Mouse (Mus musculus) thymus, postnatal 25 days (tissue): ENCODE data around the gene Fkbp8.

Experiments
- DNase-seq: peaks from one replicate; pipeline ENCODE4 v3.0.0; 2022

Gene Fkbp8

DNA sequence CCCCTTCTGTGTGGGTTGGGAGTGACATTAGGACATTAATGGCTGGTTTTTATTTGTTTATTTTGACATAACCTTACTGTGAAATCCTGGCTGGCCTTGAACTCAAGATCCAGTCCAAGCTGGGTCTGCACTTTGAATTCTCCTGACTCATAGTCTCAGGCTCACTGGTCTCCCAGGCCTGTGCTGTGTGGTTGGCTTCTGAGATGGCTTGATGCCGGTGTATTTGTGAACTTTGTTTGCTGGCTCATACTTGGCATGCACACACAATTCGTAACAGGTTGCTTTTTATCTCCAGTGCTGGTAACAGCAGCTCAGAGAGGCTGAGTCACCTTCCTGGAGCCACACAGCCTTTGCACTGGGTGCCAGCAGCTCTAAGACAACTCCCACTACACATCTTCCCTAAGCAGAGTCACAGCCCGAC is 2.2 kb downstream of the Fkbp8 start:
- DNase-seq: no peak

DNA sequence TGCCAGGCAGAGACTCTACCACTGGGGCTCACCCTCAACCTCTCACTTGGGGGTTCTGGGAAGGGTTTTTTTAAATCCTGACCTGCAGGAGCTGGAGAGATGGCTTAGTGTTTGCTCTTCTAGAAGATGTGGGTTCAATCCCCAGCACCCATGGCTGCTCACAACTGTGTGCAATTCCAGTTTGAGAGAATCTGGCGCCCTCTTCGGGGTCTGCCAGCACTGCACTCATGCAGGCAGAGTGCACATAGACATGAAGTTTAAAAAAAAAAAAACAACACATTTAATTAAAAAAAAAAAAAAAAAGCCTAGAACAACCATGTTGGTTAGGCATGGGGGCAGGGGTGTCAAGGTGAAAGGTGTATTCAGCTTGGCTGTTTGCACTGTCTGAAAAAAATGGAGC is 2.8 kb downstream of the Fkbp8 start:
- peak; percentile 25 for DNase-seq

DNA sequence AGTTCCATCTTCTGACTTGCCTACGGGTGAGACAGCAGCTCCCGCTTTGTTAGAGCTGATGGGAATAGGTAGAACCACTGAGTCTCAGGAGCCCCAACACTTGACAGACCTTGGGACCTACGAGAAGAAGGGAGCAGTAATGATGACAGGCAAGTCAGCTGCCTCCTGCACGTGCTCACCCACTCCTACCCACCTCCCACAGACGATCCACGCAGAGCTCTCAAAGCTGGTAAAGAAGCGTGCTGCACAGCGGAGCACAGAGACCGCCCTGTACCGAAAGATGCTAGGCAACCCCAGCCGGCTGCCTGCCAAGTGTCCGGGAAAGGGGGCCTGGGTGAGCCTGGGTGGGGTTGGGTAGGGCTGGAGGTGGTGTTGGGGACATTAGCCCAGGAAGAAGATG is 6.8 kb downstream of the Fkbp8 start:
- DNase-seq: no peak

DNA sequence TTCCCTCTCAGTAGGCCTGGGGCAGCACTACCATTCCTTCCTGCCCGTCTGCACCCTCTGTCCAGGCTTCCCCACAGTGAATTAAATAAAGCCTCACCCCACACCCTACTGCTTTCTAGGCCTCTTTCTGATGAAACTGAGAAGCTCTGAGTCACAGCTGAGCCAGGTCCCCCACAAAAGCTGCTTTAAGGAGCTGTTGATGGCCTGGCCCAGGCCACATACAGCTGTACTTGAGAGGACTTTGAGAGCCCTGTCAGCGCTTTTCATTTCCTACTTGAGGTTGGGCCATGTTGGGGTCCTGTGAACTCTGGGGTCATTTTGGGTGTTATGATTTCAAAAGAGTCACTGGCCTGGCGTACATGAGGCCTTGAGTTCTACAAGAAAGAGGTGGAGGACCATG is 7.7 kb downstream of the Fkbp8 start:
- DNase-seq: no peak

DNA sequence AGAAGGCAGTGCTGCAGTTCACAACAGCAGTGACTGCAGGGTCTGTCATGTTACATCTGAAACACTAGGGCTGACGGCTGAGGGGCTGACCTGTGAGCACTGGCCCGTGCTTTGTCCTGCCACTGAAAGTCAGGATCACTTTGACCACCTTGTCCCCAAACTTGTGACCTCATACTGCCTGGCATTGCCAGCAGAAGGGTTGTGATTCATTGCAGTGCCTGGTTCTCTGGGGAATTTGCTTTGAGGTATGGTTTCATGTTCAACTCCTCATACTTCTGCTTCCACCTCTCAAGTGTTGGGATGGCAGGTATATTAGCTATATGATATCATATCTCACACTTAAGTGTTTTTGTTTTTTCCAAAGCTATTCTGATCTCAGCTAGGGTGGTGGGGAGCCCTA is 8.2 kb downstream of the Fkbp8 start:
- no peak for DNase-seq

DNA sequence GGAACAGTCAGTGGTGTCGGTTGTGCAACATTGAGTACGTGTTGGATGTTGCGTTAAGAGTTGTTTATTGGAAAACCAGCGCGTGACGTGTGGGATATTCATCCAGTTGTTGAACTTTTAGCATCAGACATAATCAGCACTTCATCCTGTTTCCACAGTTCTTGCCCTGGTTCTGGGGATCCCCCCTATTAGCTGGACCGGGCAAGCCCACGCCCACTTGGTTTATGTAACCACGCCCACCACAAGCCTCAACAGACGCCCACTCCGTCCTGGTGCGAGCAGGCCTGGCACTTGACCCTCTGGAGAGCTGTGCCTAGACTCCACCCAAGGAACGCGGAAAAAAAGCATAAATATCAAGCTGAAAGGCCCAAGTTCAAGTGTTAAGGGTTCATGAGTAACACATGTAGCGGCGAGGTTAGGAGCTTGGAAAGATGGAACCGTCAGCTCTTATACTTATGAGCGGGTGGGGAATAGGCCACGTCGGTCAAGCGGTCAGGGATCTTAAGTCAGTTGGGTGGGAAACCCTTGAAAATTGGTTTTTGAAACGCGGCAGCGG is 10.6 kb downstream of the Fkbp8 start:
- peak; percentile 20 for DNase-seq

DNA sequence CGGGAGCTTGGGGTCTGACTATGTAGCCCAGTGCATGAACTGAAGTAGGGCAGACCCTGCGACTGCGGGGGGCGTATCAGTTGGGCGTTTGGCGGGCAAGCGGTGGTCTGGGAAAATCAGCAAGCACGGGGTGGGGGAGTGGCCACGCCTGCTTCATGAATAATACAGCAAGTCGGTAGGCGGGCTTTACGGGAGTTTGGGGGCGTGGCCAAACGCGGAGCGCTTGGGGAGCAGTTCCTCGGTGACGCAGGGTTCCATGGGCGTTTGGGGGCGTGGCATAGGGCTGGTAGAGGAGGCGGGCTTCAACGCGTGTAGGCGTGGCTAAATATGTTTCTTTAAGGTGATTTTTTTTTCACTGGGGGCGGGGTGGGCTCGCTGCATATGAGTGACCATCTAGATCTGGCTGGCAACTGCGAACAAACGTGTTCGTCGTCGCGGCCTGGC is 11.1 kb downstream of the Fkbp8 start:
- DNase-seq: peak; percentile 99

DNA sequence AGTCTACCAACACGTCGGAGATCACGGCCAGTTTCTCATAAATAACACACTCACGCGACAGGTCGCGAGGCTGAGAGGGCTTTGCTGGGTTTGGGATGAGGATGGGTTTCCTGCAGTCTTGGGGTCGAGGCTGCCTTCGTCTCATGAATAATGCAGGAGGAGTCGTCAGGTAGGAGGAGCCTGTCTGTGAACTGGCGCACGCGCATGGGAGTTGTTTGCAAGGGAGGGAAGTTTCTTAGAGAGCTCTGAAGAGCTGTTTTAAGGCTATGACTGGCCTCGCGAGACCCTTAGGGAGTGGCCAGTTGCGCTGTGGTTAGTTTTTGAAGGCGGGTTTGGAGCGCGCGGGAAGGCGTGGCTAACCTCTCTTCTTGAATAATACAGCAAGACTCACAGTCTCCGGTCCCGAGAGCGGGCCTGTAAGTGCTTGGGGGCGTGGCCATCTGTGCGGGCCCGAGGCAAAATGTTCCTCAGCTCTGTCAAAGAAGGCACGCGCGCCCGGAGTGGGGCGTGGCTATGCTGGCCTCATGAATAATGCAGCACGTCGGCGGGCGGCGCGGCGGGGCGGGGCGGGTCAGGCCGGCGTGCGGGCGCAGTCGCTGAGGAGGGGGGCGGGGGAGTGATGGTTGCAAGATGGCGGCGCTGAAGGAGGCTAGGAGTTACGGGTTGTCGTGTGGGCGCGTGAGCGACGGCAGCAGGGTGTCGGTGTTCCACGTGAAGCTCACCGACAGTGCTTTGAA is 11.7 kb downstream of the Fkbp8 start, which contains the start of gene Ell:
Gene Ell (plus strand): TSS at position 381 of the 737 bp plus-strand sequence.
- peak; percentile 100 for DNase-seq

DNA sequence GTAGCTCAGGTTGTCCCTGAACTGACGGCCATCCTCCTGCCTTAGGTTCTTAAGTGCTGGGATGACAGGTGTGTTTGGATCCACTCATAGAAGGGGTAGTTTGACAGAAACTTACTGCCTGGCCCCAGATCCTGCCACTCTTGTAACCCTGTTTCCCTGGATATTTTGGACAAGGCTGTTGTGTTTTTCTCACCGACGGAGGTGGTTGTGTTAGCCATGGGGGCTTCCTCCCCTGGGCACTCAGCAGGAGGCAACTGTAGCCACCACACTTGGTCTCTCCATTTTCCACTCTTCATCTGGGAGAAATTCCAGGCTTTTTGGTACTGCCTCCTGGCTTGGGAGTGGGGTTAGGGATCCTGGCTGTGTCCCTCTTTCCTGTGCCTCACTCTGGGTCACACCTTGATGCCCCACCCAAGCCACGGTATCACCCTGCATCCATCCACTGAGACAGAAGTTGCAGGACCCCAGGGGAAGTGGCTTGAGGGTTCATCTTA is 12.5 kb downstream of the Fkbp8 start:
- peak; percentile 17 for DNase-seq

DNA sequence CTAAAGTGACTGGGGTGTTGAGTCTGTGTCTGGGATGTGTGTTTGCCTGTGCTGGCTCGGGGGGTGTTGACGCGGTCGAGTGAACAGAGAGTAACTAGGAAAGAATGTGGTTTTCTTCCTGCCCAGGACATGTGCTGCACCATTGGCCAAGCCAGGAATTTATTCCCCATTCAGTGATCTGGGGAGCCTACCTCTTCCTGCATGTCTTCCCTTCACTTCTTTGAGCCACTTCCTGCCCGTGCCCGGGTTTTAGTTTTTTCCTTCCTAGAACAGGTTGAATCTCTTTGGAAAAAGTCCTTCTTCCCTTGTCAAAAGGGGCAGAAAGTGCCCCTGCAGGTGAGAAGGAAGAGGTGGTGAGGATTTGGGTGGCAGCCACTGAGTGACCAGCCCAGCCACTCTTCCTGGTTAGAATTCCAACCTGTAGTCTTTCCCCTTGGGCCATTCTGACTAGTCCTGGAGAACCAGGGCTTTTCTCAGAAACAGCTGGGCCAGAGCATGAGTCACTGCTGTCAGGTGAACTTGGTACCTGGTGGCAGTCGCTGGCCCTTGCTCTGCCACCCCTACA is 13.1 kb downstream of the Fkbp8 start:
- no peak for DNase-seq

DNA sequence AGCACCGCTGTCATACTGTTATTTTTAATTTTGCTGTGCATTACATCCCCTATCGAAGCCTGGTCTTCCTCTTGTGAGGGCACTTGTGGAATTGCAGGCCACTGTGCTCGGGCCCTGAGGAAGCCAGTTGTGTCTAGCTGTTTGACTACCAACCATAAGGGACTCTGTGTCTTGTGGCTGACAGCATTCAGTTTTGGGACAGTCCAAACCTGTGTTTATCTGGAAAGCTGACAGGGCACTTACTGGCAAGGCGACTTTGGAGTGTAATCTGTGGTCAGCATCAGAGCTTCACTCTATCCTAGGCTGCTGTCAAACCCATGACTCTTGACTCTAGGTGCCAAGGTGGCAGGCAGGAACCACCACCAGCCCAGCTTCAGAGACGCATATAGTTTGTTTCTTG is 13.6 kb downstream of the Fkbp8 start:
- DNase-seq: no peak

DNA sequence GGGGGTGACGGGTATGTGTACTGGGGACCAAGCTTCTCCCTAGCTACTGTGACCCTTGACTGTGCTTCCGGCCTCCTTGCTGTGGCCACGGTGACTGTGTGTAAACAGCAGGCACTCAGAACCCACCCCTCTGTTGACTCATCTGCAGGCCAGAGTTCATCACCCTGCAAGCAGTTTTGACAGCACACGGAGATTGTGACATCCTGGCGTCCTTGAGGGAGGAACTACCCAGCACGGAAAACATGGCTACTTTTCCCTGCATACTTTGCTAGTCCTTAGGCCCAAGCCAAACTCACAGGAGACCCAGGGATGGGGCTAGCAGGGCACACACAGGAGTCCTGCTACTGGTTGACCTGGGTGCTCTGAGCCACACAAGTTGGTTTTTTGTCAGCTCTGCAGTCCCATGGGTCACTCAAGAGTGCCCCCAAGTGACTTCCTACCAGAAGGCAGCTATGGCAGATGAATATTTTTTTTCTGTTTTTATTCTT is 16.7 kb downstream of the Fkbp8 start:
- DNase-seq: peak; percentile 46

DNA sequence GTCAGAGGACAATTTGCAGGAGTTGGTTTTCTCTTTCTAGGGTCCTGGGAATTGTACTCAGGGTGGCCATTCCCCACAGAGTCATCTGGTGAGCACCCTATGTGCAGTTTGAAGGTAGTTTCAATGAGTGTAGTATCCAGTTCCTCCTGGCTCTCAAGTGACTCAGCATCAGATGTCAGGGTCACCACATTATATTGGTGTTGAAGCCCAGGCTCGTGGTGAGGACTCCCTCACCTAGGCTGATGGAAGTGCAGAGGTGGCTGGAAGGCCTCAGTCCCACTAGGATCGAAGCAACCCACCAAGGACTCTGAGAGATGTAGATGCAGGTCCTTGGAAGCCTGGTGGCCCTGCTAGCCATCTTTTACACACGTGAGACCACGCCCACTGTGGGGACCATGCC is 18.9 kb downstream of the Fkbp8 start:
- no peak for DNase-seq

DNA sequence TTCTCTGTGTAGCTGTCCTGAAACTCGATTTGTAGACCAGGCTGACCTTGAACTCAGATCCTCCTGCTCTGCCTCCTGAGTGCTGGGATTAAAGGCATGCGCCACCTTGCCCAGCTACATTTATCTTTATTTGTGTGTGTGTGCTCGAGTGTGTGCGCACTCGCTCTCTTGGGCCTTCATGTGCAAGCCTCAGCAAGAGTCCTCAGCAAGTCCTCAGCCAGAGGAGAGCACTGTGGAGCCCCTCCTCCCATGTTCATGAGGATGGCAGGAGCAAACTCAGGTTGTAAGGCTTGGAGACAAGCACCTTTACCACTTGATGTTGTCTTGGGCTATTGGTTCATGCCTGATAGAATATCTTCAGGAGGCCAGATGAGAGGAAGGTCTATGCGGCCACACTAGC is 20.2 kb downstream of the Fkbp8 start:
- DNase-seq: no peak

DNA sequence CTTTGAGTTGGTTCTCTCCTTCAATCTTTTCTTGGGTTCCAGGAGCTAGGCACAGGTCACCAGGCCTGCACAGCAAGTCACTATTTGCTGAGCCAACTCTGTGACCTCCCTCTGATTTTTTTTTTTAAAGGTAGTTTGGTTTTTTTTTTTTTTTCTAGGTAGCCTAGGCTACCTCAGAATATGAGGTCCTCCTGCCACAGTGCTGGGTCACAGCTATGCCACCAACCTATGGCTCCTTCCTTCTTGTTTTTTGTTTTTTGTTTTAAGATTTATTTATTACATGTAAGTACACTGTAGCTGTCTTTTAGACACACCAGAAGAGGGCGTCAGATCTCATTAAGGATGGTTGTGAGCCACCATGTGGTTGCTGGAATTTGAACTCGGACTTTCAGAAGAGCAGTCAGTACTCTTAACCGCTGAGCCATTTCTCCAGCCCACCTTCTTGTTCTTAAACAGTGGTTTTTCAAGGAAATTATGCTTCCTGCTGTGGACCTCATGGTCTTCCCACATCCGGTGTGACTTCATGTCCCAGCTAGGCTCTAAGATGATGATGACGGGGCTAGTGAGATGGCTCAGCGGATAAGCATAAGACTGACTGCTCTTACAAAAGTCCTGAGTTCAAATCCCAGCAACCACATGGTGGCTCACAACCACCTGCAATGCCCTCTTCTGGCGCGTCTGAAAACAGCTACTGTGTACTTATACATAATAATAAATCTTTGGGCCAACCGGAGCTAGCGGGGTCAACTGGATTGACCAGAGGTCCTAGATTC is 22.1 kb downstream of the Fkbp8 start:
- peak; percentile 26 for DNase-seq

DNA sequence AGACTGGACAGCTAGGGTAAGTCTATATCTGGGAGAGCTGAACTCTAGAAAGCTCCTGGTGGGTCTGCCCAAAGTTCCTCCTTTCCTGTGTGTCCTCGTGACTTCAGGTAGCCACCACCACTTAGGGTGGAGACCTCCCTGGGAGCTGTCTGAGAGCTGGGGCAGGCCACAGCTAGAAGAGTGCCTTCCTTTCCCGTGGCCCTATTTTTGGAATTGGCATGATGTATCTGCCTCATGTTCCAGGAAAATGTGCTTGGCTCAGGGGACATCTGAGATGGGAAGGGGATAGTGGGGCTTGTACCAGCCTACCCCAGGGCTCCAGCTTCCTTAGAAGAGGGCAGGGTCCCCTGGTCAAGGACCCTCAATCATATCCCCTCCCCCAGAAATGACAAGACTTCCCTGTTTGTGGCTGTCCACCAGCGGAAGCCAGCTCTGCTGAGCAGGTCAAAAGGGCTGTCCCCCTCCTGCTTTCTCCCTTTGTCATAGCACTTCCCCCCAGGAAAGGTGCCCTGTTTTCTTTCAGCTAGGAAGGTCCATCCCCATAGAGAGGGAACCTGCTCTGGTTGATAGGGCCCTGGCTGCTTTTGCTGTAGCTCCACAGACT is 24.1 kb downstream of the Fkbp8 start:
- no peak for DNase-seq

DNA sequence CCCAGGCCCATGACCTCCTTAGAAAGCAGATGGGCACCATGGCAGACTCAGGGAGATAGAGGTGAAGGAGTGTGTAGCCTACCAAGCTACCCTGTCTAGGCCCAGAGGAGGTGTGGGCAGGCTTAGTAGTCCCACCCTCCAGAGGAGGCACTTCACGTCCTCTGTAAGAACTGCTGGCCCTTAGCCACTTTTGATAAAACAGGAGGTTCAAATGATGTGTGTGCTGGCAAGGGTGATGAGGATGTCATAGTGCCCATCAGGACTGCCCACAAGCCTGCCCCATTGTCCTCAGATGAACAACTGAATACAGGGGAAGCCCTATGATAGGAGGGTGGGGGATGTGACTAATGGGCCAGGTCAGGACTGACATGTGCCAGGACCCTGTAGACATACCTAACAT is 25.3 kb downstream of the Fkbp8 start:
- no peak for DNase-seq

DNA sequence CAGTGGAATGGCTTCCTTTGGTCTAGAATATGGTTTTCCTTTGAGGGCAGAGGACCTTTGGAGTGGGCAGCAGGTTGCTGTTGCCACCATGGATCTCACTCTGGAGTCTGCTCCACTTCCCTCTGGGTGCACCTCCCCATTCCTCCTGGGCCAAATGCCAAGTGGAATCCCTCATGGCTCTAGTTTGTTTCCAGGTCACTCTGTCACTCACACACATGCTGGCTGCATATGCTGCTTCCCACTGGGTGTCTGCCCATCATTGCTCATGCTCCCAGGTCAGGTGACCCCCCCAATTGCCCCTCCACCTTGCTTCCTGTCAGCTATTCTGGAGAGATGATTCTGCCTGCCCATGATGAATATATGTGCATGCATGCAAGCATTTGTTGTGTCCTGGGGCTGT is 26.2 kb downstream of the Fkbp8 start:
- DNase-seq: no peak

DNA sequence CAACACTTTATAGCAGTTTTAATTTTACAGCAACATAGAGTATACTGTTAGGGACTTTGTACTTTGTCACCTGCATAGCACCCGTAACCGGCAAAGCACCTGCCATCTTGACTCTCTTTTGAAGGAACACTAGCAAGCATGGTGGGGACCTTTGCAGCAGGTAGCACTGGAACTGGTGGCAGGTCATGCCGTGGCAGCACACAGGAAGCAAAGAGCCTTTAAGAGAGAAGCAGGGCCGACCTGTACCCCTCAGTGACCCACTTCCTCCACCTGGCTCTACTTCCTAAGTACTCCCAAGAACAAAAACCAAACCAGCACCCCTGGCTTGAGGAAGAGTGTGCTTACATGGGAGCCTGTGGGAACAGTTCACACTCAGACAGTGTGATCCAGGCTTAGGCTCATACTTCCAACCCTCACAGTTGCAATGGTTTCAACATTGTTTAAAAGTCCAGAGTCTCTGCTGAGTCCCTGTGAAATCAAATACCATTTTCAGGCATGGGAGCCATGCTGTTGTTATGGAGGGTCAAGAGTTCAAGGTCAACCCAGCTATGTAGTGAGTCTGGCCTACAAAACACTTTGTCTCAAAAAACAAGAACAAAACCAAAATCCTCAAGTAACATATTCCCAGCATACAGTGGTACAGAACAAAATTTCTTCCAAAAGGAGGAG is 27.7 kb downstream of the Fkbp8 start:
- DNase-seq: peak; percentile 42

DNA sequence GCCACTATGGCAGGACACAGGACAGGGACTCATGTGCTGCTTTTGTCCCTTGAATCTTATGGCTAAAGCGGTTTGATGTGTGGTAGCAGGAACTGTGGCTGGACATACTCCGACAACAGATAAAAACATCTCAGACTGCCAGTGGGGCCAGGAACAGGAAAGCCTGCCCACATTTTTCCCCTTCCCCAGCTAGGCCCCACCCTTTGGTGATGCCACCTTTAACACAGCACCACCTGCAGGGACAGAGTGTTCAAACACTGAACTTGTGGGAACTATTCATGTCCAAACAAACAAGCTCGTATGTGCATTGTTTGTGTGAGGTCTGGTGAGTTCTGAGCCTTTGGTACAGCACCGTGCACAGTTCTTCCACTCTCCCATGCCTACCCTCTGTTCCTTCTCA is 30.8 kb downstream of the Fkbp8 start:
- DNase-seq: peak; percentile 80

DNA sequence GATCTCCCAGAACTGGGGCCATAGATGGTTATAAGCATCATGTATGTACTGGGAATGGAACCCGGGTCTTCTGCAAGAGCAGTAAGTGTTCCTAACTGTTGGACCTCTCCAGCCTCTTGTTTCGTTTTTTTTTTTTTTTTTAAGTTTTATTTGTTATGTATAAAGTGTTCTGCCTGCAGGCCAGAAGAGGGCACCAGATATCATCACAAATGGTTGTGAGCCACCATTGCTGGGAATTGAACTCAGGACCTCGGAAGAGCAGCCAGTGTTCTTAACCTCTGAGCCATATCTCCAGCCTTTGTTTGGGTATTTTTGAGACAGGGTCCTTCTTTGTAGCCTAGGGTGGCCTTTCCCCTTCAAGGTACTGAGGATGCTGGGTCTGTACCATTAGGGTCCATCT is 31.5 kb downstream of the Fkbp8 start:
- peak; percentile 23 for DNase-seq

DNA sequence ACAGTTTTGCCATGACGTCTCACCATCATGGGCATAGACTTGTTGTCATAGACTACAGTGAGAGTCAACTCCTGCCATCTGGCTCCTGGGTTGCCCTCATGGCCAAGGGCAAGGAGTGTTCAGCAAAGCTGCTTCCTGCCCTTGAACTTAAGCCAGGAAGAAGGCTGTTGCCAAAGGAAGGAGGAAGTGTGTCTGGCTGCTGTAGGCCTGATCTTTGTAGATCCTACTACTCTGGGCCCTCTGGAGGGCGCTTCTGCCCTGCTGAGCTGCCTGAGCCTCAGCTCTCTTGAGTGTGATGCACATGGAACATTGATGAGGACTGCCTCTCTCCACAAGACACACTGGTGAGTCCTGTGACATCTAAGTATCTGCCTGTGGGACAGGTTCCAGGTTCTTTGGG is 32.6 kb downstream of the Fkbp8 start:
- DNase-seq: peak; percentile 50
